22 mouse cellular contexts compared by ENCODE assay signal in genomic region chr17:7233197-7233596, GRCm38 (mm10).
A peak's percentile ranks its signal among the peaks of the same experiment; 100 is the strongest.
DNase-seq lines count a peak whose midpoint lies in the region; ATAC-seq and TF ChIP-seq lines count a peak whose summit lies in the region.
"Had no signal": no experiment of that assay in that cellular context is flagged by ENCODE, and none has a peak within 500 bp of the region (broad histone marks: within the 10 kb centered on the region; RNA-seq: fewer than 3 reads in every experiment).

No protein-coding gene starts in this region.

- no peak overlapping the region for H3K4me3 ChIP-seq in kidney, embryonic 15.5 days (replicated peaks)
- H3K4me3 ChIP-seq in forebrain, embryonic 16.5 days (replicated peaks; ENCODE audit: low read length), result no peak overlapping the region
- H3K4me3 ChIP-seq in stomach, postnatal 0 days (ENCODE audit: low read depth, low read length), result no peak overlapping the region
- H3K4me3 ChIP-seq: embryonic facial prominence, embryonic 13.5 days; heart, embryonic 13.5 days; hindbrain, embryonic 13.5 days; limb, embryonic 13.5 days; liver, embryonic 13.5 days; midbrain, embryonic 10.5 days had no signal

- TF ChIP-seq CTCF in stomach, postnatal 0 days (IDR thresholded peaks at IDR 0.05; ENCODE audit: low read depth), result 0 out of 2 replicates have a peak, but pooled peaks have one; percentile 3

- no peaks in the 10 kb centered on the region for H3K9me3 ChIP-seq in kidney, embryonic 15.5 days (replicated peaks)
- H3K9me3 ChIP-seq in forebrain, embryonic 16.5 days (ENCODE audit: control insufficient read depth, low read length), result no peaks in the 10 kb centered on the region
- no peaks in the 10 kb centered on the region for H3K9me3 ChIP-seq in stomach, postnatal 0 days (ENCODE audit: control insufficient read depth, low read length)
- H3K9me3 ChIP-seq: embryonic facial prominence, embryonic 13.5 days; heart, embryonic 13.5 days; hindbrain, embryonic 13.5 days; limb, embryonic 13.5 days; liver, embryonic 13.5 days; midbrain, embryonic 10.5 days had no signal

- peaks cover 21% of the 10 kb centered on the region for H3K36me3 ChIP-seq in kidney, embryonic 15.5 days
- H3K36me3 ChIP-seq in forebrain, embryonic 16.5 days (ENCODE audit: control insufficient read depth, insufficient read depth), result no peaks in the 10 kb centered on the region; the same call in 1 of the 2 replicates
- H3K36me3 ChIP-seq in stomach, postnatal 0 days (ENCODE audit: control insufficient read depth, insufficient read depth, low read length), result no peaks in the 10 kb centered on the region
- H3K36me3 ChIP-seq: liver, embryonic 13.5 days had no signal

- no peak overlapping the region for H3K9ac ChIP-seq in kidney, embryonic 15.5 days
- no peak overlapping the region for H3K9ac ChIP-seq in forebrain, embryonic 16.5 days (replicated peaks; ENCODE audit: low read depth, low read length)
- no peak overlapping the region for H3K9ac ChIP-seq in stomach, postnatal 0 days (ENCODE audit: low read length)
- H3K9ac ChIP-seq: embryonic facial prominence, embryonic 13.5 days; heart, embryonic 13.5 days; hindbrain, embryonic 13.5 days; limb, embryonic 13.5 days; liver, embryonic 13.5 days; lung, embryonic 14.5 days had no signal

- DNase-seq in kidney, adult 11 months, result no peak
- peak; percentile 81 for DNase-seq in right cerebral cortex, adult 18-20 months
- no peak for DNase-seq in right cerebral cortex, postnatal 14 days
- DNase-seq in stomach, postnatal 0 days (ENCODE audit: low spot score), result no peak
- no peak for DNase-seq in ovary, postnatal 36 days (ENCODE audit: low spot score)
- DNase-seq in testis, postnatal 14 days (ENCODE audit: low spot score), result no peak
- DNase-seq: cerebellum, adult 8-10 months; gastrocnemius, postnatal 14 days; heart, adult 18-20 months; kidney, adult 9 months; kidney, postnatal 4 days; liver, embryonic 13.5 days; lung, embryonic 14.5 days; thymus, postnatal 36 days had no signal

- H3K27me3 ChIP-seq in kidney, embryonic 15.5 days, result no peaks in the 10 kb centered on the region
- H3K27me3 ChIP-seq in forebrain, embryonic 16.5 days (replicated peaks; ENCODE audit: control insufficient read depth, insufficient read depth, low read length), result no peaks in the 10 kb centered on the region
- H3K27me3 ChIP-seq in stomach, postnatal 0 days (ENCODE audit: control insufficient read depth, insufficient read depth, low read length), result no peaks in the 10 kb centered on the region
- H3K27me3 ChIP-seq: embryonic facial prominence, embryonic 13.5 days; heart, embryonic 13.5 days; hindbrain, embryonic 13.5 days; limb, embryonic 13.5 days; liver, embryonic 13.5 days had no signal

- peaks cover 23% of the 10 kb centered on the region for H3K4me1 ChIP-seq in kidney, embryonic 15.5 days
- peaks cover 29% of the 10 kb centered on the region for H3K4me1 ChIP-seq in forebrain, embryonic 16.5 days (replicated peaks; ENCODE audit: control insufficient read depth, insufficient read depth, low read length)
- no peaks in the 10 kb centered on the region for H3K4me1 ChIP-seq in stomach, postnatal 0 days (replicated peaks; ENCODE audit: control insufficient read depth, insufficient read depth)
- H3K4me1 ChIP-seq: embryonic facial prominence, embryonic 13.5 days; liver, embryonic 13.5 days had no signal

- no peak for TF ChIP-seq EP300 in stomach, postnatal 0 days (optimal IDR thresholded peaks at IDR 0.05)

- 0 out of 2 replicates have a peak overlapping the region, but pooled peaks have one; percentile 59 for H3K27ac ChIP-seq in kidney, embryonic 15.5 days
- H3K27ac ChIP-seq in forebrain, embryonic 16.5 days (ENCODE audit: low read length), result peak overlapping the region; percentile 70
- H3K27ac ChIP-seq in stomach, postnatal 0 days (replicated peaks), result no peak overlapping the region
- H3K27ac ChIP-seq: embryonic facial prominence, embryonic 13.5 days; heart, embryonic 13.5 days; hindbrain, embryonic 13.5 days; limb, embryonic 13.5 days; liver, embryonic 13.5 days; midbrain, embryonic 10.5 days had no signal

- ATAC-seq in kidney, embryonic 15.5 days (replicated peaks; ENCODE audit: low FRiP score), result no peak
- ATAC-seq in forebrain, embryonic 16.5 days, result peak; percentile 69
- no peak for ATAC-seq in stomach, postnatal 0 days (ENCODE audit: low FRiP score, low TSS enrichment)
- ATAC-seq: inflammation-experienced regulatory T-cells, adult 6 months had no signal

- H3K4me2 ChIP-seq in kidney, embryonic 15.5 days, result no peak overlapping the region
- no peak overlapping the region for H3K4me2 ChIP-seq in forebrain, embryonic 16.5 days (ENCODE audit: low read length)
- no peak overlapping the region for H3K4me2 ChIP-seq in stomach, postnatal 0 days (replicated peaks; ENCODE audit: low read depth)
- H3K4me2 ChIP-seq: embryonic facial prominence, embryonic 13.5 days; heart, embryonic 13.5 days; hindbrain, embryonic 13.5 days; limb, embryonic 13.5 days; liver, embryonic 13.5 days; lung, embryonic 14.5 days had no signal
